Mouse (Mus musculus): ENCODE measurements around the gene Sv2c. TPM values are rescaled to one million over a fixed set of nuclear protein-coding genes. Genes with fewer than 3 reads are reported as not detected.

Sv2c gene
- not detected for polyA plus RNA-seq (2021)

- ATAC-seq, result no peak
Measured at GRCm38 (mm10) chr13:96132401-96132816, at the start of gene Sv2c. Sv2c (minus strand) TSS chr13:96132577.

GRCm38 (mm10) chr13:96180671-96181161, 48.3 kb upstream of the Sv2c start:
- TF ChIP-seq CTCF (IDR thresholded peaks at IDR 0.05), result no peak
- no peak for ATAC-seq
- peaks cover 9% of the 10 kb centered on the region for H3K27me3 ChIP-seq
- ChIA-PET POLR2A (no interaction called here), CTCF (no interaction called here)
- DNase-seq (ENCODE audit: low read depth, low spot score), result no peak
- in situ Hi-C loops (cut with MboI; ENCODE audit: low pct_unique_long_range_greater_than_20kb), result no loop called here

More at GRCm38 (mm10) chr13:96132401-96132816, at the start of gene Sv2c:
- in situ Hi-C loops (cut with MboI; ENCODE audit: low pct_unique_long_range_greater_than_20kb), result no loop called here
- CTCF ChIA-PET, result no interaction called here
- peaks cover 52% of the 10 kb centered on the region for H3K27me3 ChIP-seq
- POLR2A ChIA-PET, result no interaction called here
- TF ChIP-seq CTCF (IDR thresholded peaks at IDR 0.05), result no peak
- DNase-seq (ENCODE audit: low read depth, low spot score), result no peak

- ATAC-seq (no peak), DNase-seq (ENCODE audit: low read depth, low spot score) (no peak)
- peaks cover 9% of the 10 kb centered on the region for H3K27me3 ChIP-seq
- in situ Hi-C loops (cut with MboI; ENCODE audit: low pct_unique_long_range_greater_than_20kb), result no loop called here
- ChIA-PET CTCF (no interaction called here), POLR2A (no interaction called here)
- no peak for TF ChIP-seq CTCF (IDR thresholded peaks at IDR 0.05)
Measured at GRCm38 (mm10) chr13:96175591-96176212, 43.3 kb upstream of the Sv2c start.

- POLR2A ChIA-PET, result no interaction called here
- ATAC-seq (no peak), DNase-seq (ENCODE audit: low read depth, low spot score) (no peak)
- TF ChIP-seq CTCF (IDR thresholded peaks at IDR 0.05), result no peak
- peaks cover 9% of the 10 kb centered on the region for H3K27me3 ChIP-seq
- CTCF ChIA-PET, result no interaction called here
- in situ Hi-C loops (cut with MboI; ENCODE audit: low pct_unique_long_range_greater_than_20kb), result no loop called here
Measured at GRCm38 (mm10) chr13:96173686-96174085, 41.3 kb upstream of the Sv2c start.

- POLR2A ChIA-PET, result interaction anchor here (0.5 kb wide), 1 partner anchor 8 kb away, joined by 3 read pairs; no protein-coding TSS in a partner anchor
- DNase-seq (ENCODE audit: low read depth, low spot score), result no peak
Measured at GRCm38 (mm10) chr13:96172290-96172689, 39.9 kb upstream of the Sv2c start.

GRCm38 (mm10) chr13:96168991-96169665, 36.8 kb upstream of the Sv2c start:
- DNase-seq (ENCODE audit: low read depth, low spot score) (no peak), ATAC-seq (no peak)
- ChIA-PET CTCF (no interaction called here), POLR2A (no interaction called here)
- no peaks in the 10 kb centered on the region for H3K27me3 ChIP-seq
- in situ Hi-C loops (cut with MboI; ENCODE audit: low pct_unique_long_range_greater_than_20kb), result no loop called here
- TF ChIP-seq CTCF (IDR thresholded peaks at IDR 0.05), result no peak

More at GRCm38 (mm10) chr13:96172290-96172689, 39.9 kb upstream of the Sv2c start:
- CTCF ChIA-PET, result no interaction called here
- ATAC-seq, result no peak
- peaks cover 9% of the 10 kb centered on the region for H3K27me3 ChIP-seq
- TF ChIP-seq CTCF (IDR thresholded peaks at IDR 0.05), result no peak
- in situ Hi-C loops (cut with MboI; ENCODE audit: low pct_unique_long_range_greater_than_20kb), result no loop called here

GRCm38 (mm10) chr13:96166593-96166992, 34.2 kb upstream of the Sv2c start:
- ChIA-PET CTCF (no interaction called here), POLR2A (no interaction called here)
- in situ Hi-C loops (cut with MboI; ENCODE audit: low pct_unique_long_range_greater_than_20kb), result no loop called here
- H3K27me3 ChIP-seq, result peaks cover 5% of the 10 kb centered on the region
- ATAC-seq (no peak), DNase-seq (ENCODE audit: low read depth, low spot score) (no peak)
- TF ChIP-seq CTCF (IDR thresholded peaks at IDR 0.05), result no peak

GRCm38 (mm10) chr13:96133363-96134100, 1.2 kb upstream of the Sv2c start:
- ATAC-seq (no peak), DNase-seq (ENCODE audit: low read depth, low spot score) (no peak)
- peaks cover 53% of the 10 kb centered on the region for H3K27me3 ChIP-seq
- TF ChIP-seq CTCF (IDR thresholded peaks at IDR 0.05), result no peak
- ChIA-PET POLR2A (no interaction called here), CTCF (no interaction called here)
- in situ Hi-C loops (cut with MboI; ENCODE audit: low pct_unique_long_range_greater_than_20kb), result no loop called here

GRCm38 (mm10) chr13:96132833-96133232, 456 bp upstream of the Sv2c start:
- no peak for DNase-seq (ENCODE audit: low read depth, low spot score)
- ChIA-PET CTCF (no interaction called here), POLR2A (no interaction called here)
- no peak for ATAC-seq
- no peak for TF ChIP-seq CTCF (IDR thresholded peaks at IDR 0.05)
- peaks cover 53% of the 10 kb centered on the region for H3K27me3 ChIP-seq
- in situ Hi-C loops (cut with MboI; ENCODE audit: low pct_unique_long_range_greater_than_20kb), result no loop called here

GRCm38 (mm10) chr13:96131911-96132310, 466 bp downstream of the Sv2c start:
- TF ChIP-seq CTCF (IDR thresholded peaks at IDR 0.05), result no peak
- in situ Hi-C loops (cut with MboI; ENCODE audit: low pct_unique_long_range_greater_than_20kb), result no loop called here
- peaks cover 51% of the 10 kb centered on the region for H3K27me3 ChIP-seq
- DNase-seq (ENCODE audit: low read depth, low spot score) (no peak), ATAC-seq (no peak)
- CTCF ChIA-PET, result no interaction called here
- POLR2A ChIA-PET, result no interaction called here

GRCm38 (mm10) chr13:96131050-96131449, 1.3 kb downstream of the Sv2c start:
- no peak for TF ChIP-seq CTCF (IDR thresholded peaks at IDR 0.05)
- in situ Hi-C loops (cut with MboI; ENCODE audit: low pct_unique_long_range_greater_than_20kb), result no loop called here
- POLR2A ChIA-PET, result no interaction called here
- peaks cover 51% of the 10 kb centered on the region for H3K27me3 ChIP-seq
- no peak for DNase-seq (ENCODE audit: low read depth, low spot score)
- CTCF ChIA-PET, result no interaction called here
- ATAC-seq, result no peak
